Mouse (Mus musculus): Measurements from ENCODE around the gene Sppl2c. TPM values are rescaled to one million over a fixed set of nuclear protein-coding genes. Genes with fewer than 3 reads are reported as not detected.

The Sppl2c gene
- polyA plus RNA-seq, 1 experiment from 2014 or later, result not detected

DNA sequence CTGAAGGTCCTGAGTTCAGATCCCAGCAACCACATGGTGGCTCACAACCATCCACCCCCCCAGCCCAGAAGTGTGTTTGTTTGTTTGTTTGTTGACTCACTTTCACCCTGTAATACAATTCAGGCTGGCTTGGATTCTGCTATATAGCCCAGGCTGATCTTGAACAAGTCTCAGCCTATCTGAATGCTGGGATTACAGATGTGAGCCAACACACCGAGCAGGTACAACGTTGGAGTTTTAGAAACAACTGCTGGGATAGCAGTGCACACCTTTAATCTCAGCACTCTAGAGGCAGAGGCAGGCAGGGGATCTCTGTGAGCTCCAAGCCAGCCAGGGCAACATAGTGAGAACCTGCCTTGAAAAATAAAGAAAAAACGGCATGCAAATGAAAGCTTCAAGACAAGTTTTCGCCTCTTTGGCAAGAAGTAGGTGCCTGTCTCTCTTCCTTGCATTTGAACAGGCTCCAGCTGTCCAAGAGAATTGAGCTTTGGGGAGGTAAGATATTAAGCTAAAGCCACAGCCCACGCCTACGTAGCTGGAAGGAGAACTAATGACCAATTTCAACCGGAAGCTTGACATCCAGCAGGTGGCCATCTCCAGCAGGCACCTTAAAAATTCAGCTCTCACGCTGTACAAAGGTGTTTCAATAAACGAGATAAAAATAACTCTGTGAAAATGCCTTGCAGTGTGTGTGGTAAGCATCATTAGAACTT is 44.1 kb downstream of the Sppl2c start:
- H3K4me3 ChIP-seq (ENCODE audit: low read depth, low read length), result peak overlapping the region; percentile 53
- no peak overlapping the region for H3K27ac ChIP-seq (ENCODE audit: low read depth, low read length)
- H3K4me1 ChIP-seq (replicated peaks; ENCODE audit: control insufficient read depth, insufficient read depth, low read length), result peaks cover 13% of the 10 kb centered on the region
- WGBS, result 13% methylated on average over 9 of the region's 9 CpGs
- no peaks in the 10 kb centered on the region for H3K36me3 ChIP-seq (ENCODE audit: control insufficient read depth, insufficient read depth, low read length)
- ATAC-seq (replicated peaks; ENCODE audit: low FRiP score) (no peak), DNase-seq (ENCODE audit: low spot score) (no peak)
- no peaks in the 10 kb centered on the region for H3K9me3 ChIP-seq (ENCODE audit: control insufficient read depth, low read length)
- H3K9ac ChIP-seq (ENCODE audit: low read depth, low read length), result no peak overlapping the region
- peaks cover 51% of the 10 kb centered on the region for H3K27me3 ChIP-seq (replicated peaks; ENCODE audit: control insufficient read depth, insufficient read depth, low read length)
- H3K4me2 ChIP-seq, result peak overlapping the region; percentile 94

DNA sequence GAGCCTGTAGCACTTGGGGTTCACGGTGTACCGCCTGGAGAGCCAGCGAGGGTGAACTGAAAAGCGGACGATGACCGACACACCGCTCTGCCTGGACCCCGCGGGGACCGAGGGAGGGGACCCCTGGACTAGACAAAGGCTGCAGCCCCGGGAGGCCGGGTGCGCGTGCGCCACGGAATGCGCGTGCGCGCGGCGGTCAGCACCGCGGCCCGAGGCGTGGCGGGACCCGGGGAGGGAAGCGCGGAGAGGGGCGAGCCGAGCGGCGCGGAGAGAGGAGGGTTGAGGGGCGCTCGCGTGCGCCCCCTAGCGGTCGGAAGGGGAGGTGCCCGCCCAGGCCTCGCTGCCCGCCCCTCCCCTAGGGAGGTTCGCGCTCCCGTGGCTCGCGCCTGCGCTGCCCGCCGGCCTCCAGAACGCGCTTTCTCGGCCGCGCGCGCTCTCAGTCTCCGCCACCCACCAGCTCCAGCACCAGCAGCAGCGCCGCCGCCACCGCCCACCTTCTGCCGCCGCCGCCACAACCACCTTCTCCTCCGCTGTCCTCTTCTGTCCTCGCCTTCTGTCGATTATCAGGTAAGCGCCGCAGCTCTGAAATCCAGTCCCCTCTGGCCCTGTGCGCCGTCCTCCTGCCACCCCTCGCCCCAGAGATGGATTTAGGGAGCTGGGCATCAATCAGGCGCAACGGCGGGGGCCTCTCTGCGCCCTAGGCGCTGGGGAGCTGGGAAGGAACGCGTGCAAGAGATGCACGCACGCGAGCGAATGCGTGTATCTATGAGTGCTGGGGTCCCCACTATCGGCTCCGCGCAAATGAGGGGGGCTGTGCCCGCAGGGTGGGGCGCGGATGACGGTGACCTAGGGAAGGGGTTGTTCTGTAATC is 45.1 kb downstream of the Sppl2c start, which contains the start of gene Mapt:
Mapt (plus strand) TSS at position 350 of the 871 bp plus-strand sequence.
- WGBS, result under 1% methylated on average over 68 of the region's 94 CpGs
- Histone ChIP-seq H3K4me1 (replicated peaks; ENCODE audit: control insufficient read depth, insufficient read depth, low read length) (peaks cover 13% of the 10 kb centered on the region), H3K4me3 (ENCODE audit: low read depth, low read length) (peak within 1 kb of the TSS; percentile 53), H3K9ac (ENCODE audit: low read depth, low read length) (peak within 1 kb of the TSS; percentile 58), H3K9me3 (ENCODE audit: control insufficient read depth, low read length) (no peaks in the 10 kb centered on the region), H3K27me3 (replicated peaks; ENCODE audit: control insufficient read depth, insufficient read depth, low read length) (peaks cover 60% of the 10 kb centered on the region), H3K36me3 (ENCODE audit: control insufficient read depth, insufficient read depth, low read length) (no peaks in the 10 kb centered on the region), H3K4me2 (peak within 1 kb of the TSS; percentile 94), H3K27ac (ENCODE audit: low read depth, low read length) (no peak within 1 kb of the TSS)
- DNase-seq (ENCODE audit: low spot score) (peak; percentile 86), ATAC-seq (replicated peaks; ENCODE audit: low FRiP score) (peak; percentile 92)

DNA sequence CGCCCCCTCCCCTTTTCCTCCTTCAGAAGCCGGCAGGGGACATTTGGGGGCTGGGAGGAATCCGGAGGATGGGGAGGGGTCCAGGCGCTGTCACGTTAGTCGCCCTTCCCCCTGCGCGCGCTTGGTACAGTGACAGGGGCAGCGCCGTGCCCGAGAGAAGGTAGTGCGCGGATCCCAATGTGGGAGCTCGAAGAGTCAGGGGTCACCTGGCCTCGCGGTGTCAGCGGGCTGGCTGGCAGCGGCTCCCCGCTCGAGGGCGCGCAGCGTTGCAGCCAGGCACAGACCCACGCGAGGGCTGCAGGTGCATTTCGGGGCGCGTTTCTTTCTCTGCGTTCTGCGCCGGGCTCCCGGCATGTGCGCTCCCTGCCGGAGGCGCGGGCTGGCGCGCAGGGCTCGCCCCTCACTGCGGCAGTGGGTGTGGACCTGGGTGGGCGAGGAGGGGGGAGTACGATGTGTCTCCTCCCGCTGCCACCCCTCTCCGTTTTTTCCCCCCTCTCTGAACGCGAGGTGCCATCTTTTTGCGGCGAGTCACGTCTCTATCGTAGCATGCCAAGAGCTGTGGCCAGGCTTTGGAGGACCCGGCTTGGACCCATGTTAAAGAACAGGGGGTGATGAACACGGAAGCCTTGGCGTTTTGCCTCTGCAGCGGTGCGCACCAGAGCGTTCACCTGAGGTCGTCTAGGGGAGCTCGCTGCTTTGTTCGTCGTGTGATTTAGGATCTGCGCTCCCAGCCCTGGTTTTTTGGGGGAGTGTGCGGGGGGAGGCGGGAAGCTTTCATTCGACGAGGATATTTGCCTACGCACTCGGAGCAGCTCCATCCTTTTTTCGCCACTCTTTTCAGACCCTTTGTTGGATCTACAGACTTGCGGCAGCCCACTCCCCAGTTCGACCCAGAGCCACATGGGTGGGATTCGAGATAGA is 46.3 kb downstream of the Sppl2c start:
- H3K27me3 ChIP-seq (replicated peaks; ENCODE audit: control insufficient read depth, insufficient read depth, low read length), result peaks cover 70% of the 10 kb centered on the region
- ATAC-seq (replicated peaks; ENCODE audit: low FRiP score) (no peak), DNase-seq (ENCODE audit: low spot score) (no peak)
- WGBS, result 2% methylated on average over 70 of the region's 72 CpGs
- H3K4me1 ChIP-seq (replicated peaks; ENCODE audit: control insufficient read depth, insufficient read depth, low read length), result peaks cover 13% of the 10 kb centered on the region
- no peaks in the 10 kb centered on the region for H3K36me3 ChIP-seq (ENCODE audit: control insufficient read depth, insufficient read depth, low read length)
- peak overlapping the region; percentile 94 for H3K4me2 ChIP-seq
- peak overlapping the region; percentile 53 for H3K4me3 ChIP-seq (ENCODE audit: low read depth, low read length)
- no peak overlapping the region for H3K9ac ChIP-seq (ENCODE audit: low read depth, low read length)
- H3K27ac ChIP-seq (ENCODE audit: low read depth, low read length), result no peak overlapping the region
- H3K9me3 ChIP-seq (ENCODE audit: control insufficient read depth, low read length), result no peaks in the 10 kb centered on the region

DNA sequence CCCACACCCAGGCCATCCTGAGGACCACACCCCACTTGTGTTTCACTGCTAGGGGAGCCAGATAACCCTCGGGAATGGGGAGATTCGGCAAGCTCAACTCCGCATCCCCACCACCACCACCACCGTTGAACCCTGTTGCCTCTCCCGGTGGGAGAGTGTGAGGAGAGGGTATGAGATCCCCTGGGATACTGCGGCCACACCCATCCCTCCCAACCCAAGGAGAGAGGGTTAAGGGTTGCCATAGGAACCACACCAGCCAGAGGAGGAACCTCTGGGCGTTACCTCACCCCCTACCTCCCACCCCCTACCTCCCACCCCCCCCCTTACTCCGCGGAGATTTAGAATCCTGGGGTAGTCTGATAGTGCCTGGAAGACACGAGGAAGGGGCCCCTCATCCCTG is 47.0 kb downstream of the Sppl2c start:
- Histone ChIP-seq H3K9me3 (ENCODE audit: control insufficient read depth, low read length) (no peaks in the 10 kb centered on the region), H3K9ac (ENCODE audit: low read depth, low read length) (no peak overlapping the region), H3K4me1 (replicated peaks; ENCODE audit: control insufficient read depth, insufficient read depth, low read length) (peaks cover 13% of the 10 kb centered on the region), H3K27ac (ENCODE audit: low read depth, low read length) (no peak overlapping the region), H3K36me3 (ENCODE audit: control insufficient read depth, insufficient read depth, low read length) (no peaks in the 10 kb centered on the region), H3K4me2 (no peak overlapping the region), H3K4me3 (ENCODE audit: low read depth, low read length) (no peak overlapping the region), H3K27me3 (replicated peaks; ENCODE audit: control insufficient read depth, insufficient read depth, low read length) (peaks cover 70% of the 10 kb centered on the region)
- no peak for DNase-seq (ENCODE audit: low spot score)
- ATAC-seq (replicated peaks; ENCODE audit: low FRiP score), result no peak
- 4% methylated on average over 10 of the region's 10 CpGs for WGBS

DNA sequence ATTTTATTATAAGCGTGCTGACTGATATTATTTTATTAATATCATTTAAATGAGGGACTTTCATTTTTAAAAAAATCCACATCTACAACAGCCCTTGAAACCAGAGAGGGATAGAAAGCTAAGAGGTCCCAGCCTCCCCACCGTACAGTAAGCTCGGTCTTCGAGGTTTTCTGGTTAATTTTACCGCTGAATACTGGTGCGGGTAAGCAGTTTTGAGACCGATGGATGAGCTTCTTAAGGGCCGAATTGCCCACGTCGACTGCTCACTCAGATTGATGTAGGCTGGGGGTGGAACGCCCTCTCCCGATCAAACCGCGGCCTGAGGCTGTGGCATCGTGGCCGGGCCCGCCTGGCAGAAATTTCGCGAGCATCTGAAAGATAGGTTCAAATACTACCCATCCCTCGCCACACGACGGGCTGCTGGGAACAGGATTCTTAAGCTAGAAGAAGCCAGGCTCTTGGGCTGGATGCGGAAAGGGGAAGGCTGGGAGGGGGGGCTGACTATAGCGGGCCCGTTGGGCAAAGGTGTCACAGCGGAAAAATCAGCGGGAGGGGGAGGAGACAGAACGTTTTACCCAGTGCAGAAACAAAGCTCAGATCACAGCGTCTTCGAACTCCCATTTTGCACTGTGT is 47.6 kb downstream of the Sppl2c start:
- H3K4me2 ChIP-seq, result no peak overlapping the region
- H3K4me3 ChIP-seq (ENCODE audit: low read depth, low read length), result no peak overlapping the region
- 5% methylated on average over 30 of the region's 30 CpGs for WGBS
- H3K36me3 ChIP-seq (ENCODE audit: control insufficient read depth, insufficient read depth, low read length), result no peaks in the 10 kb centered on the region
- H3K27me3 ChIP-seq (replicated peaks; ENCODE audit: control insufficient read depth, insufficient read depth, low read length), result peaks cover 70% of the 10 kb centered on the region
- no peak for ATAC-seq (replicated peaks; ENCODE audit: low FRiP score)
- peaks cover 13% of the 10 kb centered on the region for H3K4me1 ChIP-seq (replicated peaks; ENCODE audit: control insufficient read depth, insufficient read depth, low read length)
- no peak for DNase-seq (ENCODE audit: low spot score)
- H3K27ac ChIP-seq (ENCODE audit: low read depth, low read length), result no peak overlapping the region
- H3K9ac ChIP-seq (ENCODE audit: low read depth, low read length), result no peak overlapping the region
- no peaks in the 10 kb centered on the region for H3K9me3 ChIP-seq (ENCODE audit: control insufficient read depth, low read length)

DNA sequence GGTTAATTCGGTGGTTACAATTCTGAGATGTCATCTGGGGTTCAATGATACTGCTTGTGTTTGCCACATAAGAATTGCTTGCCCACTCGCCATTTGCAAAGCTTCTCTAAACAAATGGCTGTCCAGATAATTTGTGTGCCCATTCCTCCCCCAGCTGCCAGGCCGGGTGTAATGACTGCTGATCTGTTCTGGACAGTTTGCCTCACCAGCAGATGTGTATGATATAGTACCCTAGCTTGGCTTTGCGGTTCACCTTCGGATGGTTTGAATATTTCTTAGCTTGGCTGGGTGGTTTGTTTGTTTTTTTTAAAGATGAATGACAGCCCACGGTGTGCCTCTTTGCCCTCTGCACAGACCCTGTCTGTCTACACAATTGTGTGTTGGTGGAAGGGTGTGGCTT is 48.6 kb downstream of the Sppl2c start:
- Histone ChIP-seq H3K27me3 (replicated peaks; ENCODE audit: control insufficient read depth, insufficient read depth, low read length) (peaks cover 63% of the 10 kb centered on the region), H3K27ac (ENCODE audit: low read depth, low read length) (no peak overlapping the region), H3K9ac (ENCODE audit: low read depth, low read length) (no peak overlapping the region), H3K4me3 (ENCODE audit: low read depth, low read length) (no peak overlapping the region), H3K9me3 (ENCODE audit: control insufficient read depth, low read length) (no peaks in the 10 kb centered on the region), H3K4me2 (no peak overlapping the region), H3K36me3 (ENCODE audit: control insufficient read depth, insufficient read depth, low read length) (no peaks in the 10 kb centered on the region), H3K4me1 (replicated peaks; ENCODE audit: control insufficient read depth, insufficient read depth, low read length) (peaks cover 13% of the 10 kb centered on the region)
- 49% methylated on average over 6 of the region's 6 CpGs for WGBS
- ATAC-seq (replicated peaks; ENCODE audit: low FRiP score) (no peak), DNase-seq (ENCODE audit: low spot score) (no peak)

DNA sequence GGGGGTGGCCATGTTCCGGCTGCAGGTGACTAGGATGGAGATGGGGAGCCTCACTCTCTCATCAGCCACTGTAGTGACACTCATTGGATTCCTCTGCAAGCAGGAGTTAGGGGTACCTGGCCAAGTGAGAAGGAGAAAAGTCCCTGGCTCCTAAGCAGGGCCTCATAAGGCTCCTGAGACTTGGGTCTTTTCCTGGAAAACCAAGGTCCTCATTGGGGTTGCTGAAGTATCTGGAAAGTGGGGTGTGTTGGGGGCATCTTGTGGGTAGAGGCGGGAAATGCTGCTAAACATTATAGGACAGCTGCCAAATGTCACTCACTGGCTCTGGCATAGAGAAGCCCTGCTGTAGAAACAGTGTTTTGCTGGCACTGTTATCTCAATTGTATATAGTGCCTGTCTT is 49.8 kb downstream of the Sppl2c start:
- Histone ChIP-seq H3K9ac (ENCODE audit: low read depth, low read length) (no peak overlapping the region), H3K4me2 (no peak overlapping the region), H3K4me1 (replicated peaks; ENCODE audit: control insufficient read depth, insufficient read depth, low read length) (peaks cover 13% of the 10 kb centered on the region), H3K4me3 (ENCODE audit: low read depth, low read length) (no peak overlapping the region), H3K36me3 (ENCODE audit: control insufficient read depth, insufficient read depth, low read length) (no peaks in the 10 kb centered on the region), H3K9me3 (ENCODE audit: control insufficient read depth, low read length) (no peaks in the 10 kb centered on the region), H3K27ac (ENCODE audit: low read depth, low read length) (no peak overlapping the region), H3K27me3 (replicated peaks; ENCODE audit: control insufficient read depth, insufficient read depth, low read length) (peaks cover 58% of the 10 kb centered on the region)
- WGBS, result 69% methylated on average over 2 of the region's 2 CpGs
- no peak for ATAC-seq (replicated peaks; ENCODE audit: low FRiP score)
- no peak for DNase-seq (ENCODE audit: low spot score)

DNA sequence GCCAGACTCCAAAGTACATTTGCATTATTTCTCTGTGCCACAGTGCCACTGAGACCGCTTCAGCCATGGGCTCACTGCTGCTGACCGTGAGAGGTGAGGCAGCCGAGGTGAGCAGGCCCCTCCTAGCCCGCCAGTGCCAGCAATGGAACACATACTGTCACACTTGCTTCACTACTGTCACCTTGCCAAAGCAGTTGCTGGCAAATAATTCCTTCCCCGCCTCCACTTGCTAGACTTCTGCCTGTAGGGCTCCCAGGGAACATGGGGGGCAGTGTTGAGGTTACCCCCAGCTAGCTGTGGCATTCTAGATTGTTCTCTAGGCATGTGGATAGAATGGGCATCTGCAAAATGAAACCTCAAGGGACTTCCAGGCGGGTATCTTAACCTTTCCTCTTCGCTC is 51.1 kb downstream of the Sppl2c start:
- Histone ChIP-seq H3K4me1 (replicated peaks; ENCODE audit: control insufficient read depth, insufficient read depth, low read length) (peaks cover 4% of the 10 kb centered on the region), H3K4me2 (no peak overlapping the region), H3K9ac (ENCODE audit: low read depth, low read length) (no peak overlapping the region), H3K4me3 (ENCODE audit: low read depth, low read length) (no peak overlapping the region), H3K9me3 (ENCODE audit: control insufficient read depth, low read length) (no peaks in the 10 kb centered on the region), H3K27me3 (replicated peaks; ENCODE audit: control insufficient read depth, insufficient read depth, low read length) (peaks cover 48% of the 10 kb centered on the region), H3K36me3 (ENCODE audit: control insufficient read depth, insufficient read depth, low read length) (no peaks in the 10 kb centered on the region), H3K27ac (ENCODE audit: low read depth, low read length) (no peak overlapping the region)
- ATAC-seq (replicated peaks; ENCODE audit: low FRiP score), result no peak
- 58% methylated on average over 7 of the region's 7 CpGs for WGBS
- DNase-seq (ENCODE audit: low spot score), result no peak

All from liver, embryonic 11.5 days (tissue).